Comparison of ENCODE assay signal across 23 mouse cellular contexts in genomic region chr9:105784026-105784425, GRCm38 (mm10). TPM values are rescaled to one million over a fixed set of nuclear protein-coding genes. Genes with fewer than 3 reads are reported as not detected.
DNase-seq lines count a peak whose midpoint lies in the region.
"Had no signal": no experiment of that assay in that cellular context is flagged by ENCODE, and none has a peak within 500 bp of the region (broad histone marks: within the 10 kb centered on the region; RNA-seq: fewer than 3 reads in every experiment).

No protein-coding gene starts in this region.

- no peak overlapping the region for H3K4me3 ChIP-seq in heart, embryonic 10.5 days
- H3K4me3 ChIP-seq in limb, embryonic 10.5 days: no peak overlapping the region
- H3K4me3 ChIP-seq: embryonic facial prominence, embryonic 10.5 days; embryonic facial prominence, embryonic 12.5 days; forebrain, embryonic 13.5 days; forebrain, embryonic 15.5 days had no signal

- H3K9me3 ChIP-seq in heart, embryonic 10.5 days: no peaks in the 10 kb centered on the region
- no peaks in the 10 kb centered on the region for H3K9me3 ChIP-seq in limb, embryonic 10.5 days (replicated peaks)
- H3K9me3 ChIP-seq: embryonic facial prominence, embryonic 10.5 days; embryonic facial prominence, embryonic 12.5 days; forebrain, embryonic 13.5 days; forebrain, embryonic 15.5 days had no signal

- no peak overlapping the region for H3K27ac ChIP-seq in heart, embryonic 10.5 days
- H3K27ac ChIP-seq in limb, embryonic 10.5 days: no peak overlapping the region
- H3K27ac ChIP-seq: embryonic facial prominence, embryonic 10.5 days; embryonic facial prominence, embryonic 12.5 days; forebrain, embryonic 13.5 days; forebrain, embryonic 15.5 days had no signal

- H3K27me3 ChIP-seq in heart, embryonic 10.5 days (ENCODE audit: insufficient read depth, poor library complexity, severe bottlenecking): no peaks in the 10 kb centered on the region
- no peaks in the 10 kb centered on the region for H3K27me3 ChIP-seq in limb, embryonic 10.5 days (ENCODE audit: low read depth, poor library complexity, severe bottlenecking)
- H3K27me3 ChIP-seq: embryonic facial prominence, embryonic 12.5 days; forebrain, embryonic 13.5 days; forebrain, embryonic 15.5 days; Patski had no signal

- no peaks in the 10 kb centered on the region for H3K36me3 ChIP-seq in heart, embryonic 10.5 days
- H3K36me3 ChIP-seq in limb, embryonic 10.5 days: no peaks in the 10 kb centered on the region
- H3K36me3 ChIP-seq: embryonic facial prominence, embryonic 10.5 days; embryonic facial prominence, embryonic 12.5 days; forebrain, embryonic 15.5 days; G1E had no signal

- H3K4me1 ChIP-seq in heart, embryonic 10.5 days: peaks cover 3% of the 10 kb centered on the region; the same call in 1 of the 2 replicates
- H3K4me1 ChIP-seq in limb, embryonic 10.5 days: no peaks in the 10 kb centered on the region
- H3K4me1 ChIP-seq: embryonic facial prominence, embryonic 12.5 days; forebrain, embryonic 13.5 days; forebrain, embryonic 15.5 days had no signal

- 82% methylated on average over 4 of the region's 4 CpGs for WGBS in heart, embryonic 10.5 days
- 93% methylated on average over 4 of the region's 4 CpGs for WGBS in limb, embryonic 10.5 days

- peak; percentile 67 for DNase-seq in adrenal gland, adult 2 months
- DNase-seq in adrenal gland, postnatal 14 days: no peak
- DNase-seq in heart, adult 11 months: peak; percentile 65
- no peak for DNase-seq in heart, embryonic 10.5 days (ENCODE audit: low spot score)
- DNase-seq in limb, embryonic 10.5 days (ENCODE audit: low spot score): no peak
- DNase-seq: adrenal gland, postnatal 10 days; B cell, adult 2 months; cerebellum, adult 11-12 months; cerebellum, adult 2 months; cerebellum, adult 9-10 months; cerebellum, postnatal 10 days; cerebellum, postnatal 25 days; forebrain, postnatal 0 days had no signal

RNA-seq across cellular contexts. Expression of gene Col6a6, which starts 43.9 kb away (rescaled TPM):
- 1 to 10 TPM; 1.1 to 2.1 TPM for total RNA-seq in adrenal gland, adult 2 months (2021)
- 0.25 and 0.26 TPM in 2 replicates for polyA plus RNA-seq in adrenal gland, adult 2 months (2012; rRNA removed)
- total RNA-seq in adrenal gland, postnatal 14 days (2021): 5.0 and 6.7 TPM in 2 replicates
- polyA plus RNA-seq in heart, embryonic 10.5 days (2016; fragmentation: Nextera tagmentation; extraction: Ambion mirVana): 0.13 and 0.17 TPM in 2 replicates
- polyA plus RNA-seq in limb, embryonic 10.5 days (2016; fragmentation: Nextera tagmentation; extraction: Ambion mirVana): 0.05 and 0.06 TPM in 2 replicates
- total RNA-seq: CH12.LX had no signal
- polyA plus RNA-seq: activated CD4-positive, CD25-positive, alpha-beta regulatory T cell, adult 4 months; CD4-positive, CD25-positive, alpha-beta regulatory T cell, adult 4 months; forebrain, embryonic 11.5 days; G1E; Patski had no signal

Comparison
In these comparisons a context has a peak if more than half of its experiments do, and no peak if none do; other contexts are left out.
1. DNase-seq: peak in adrenal gland, adult 2 months (single experiment) and heart, adult 11 months (single experiment); none in adrenal gland, postnatal 14 days (single experiment), heart, embryonic 10.5 days (single experiment) and limb, embryonic 10.5 days (single experiment).